Mouse (Mus musculus) bone marrow, adult 2 months (tissue): Measurements from ENCODE around the gene Car9.

Experiments used
- CTCF ChIP-seq: fragments of 200-500 bp; IDR thresholded peaks from 2 replicates; pipeline ENCODE4 v1.5.1; 2011; ENCODE audit warnings: low read length, control low read depth; ENCODE audit not compliant: control insufficient read depth, insufficient read depth
- POLR2A ChIP-seq: fragments of 200-500 bp; IDR thresholded peaks from 2 replicates; pipeline ENCODE4 v1.6.1; 2011; ENCODE audit warnings: low read depth, mild to moderate bottlenecking, control low read depth, low read length, borderline replicate concordance; ENCODE audit not compliant: control insufficient read depth

DNA sequence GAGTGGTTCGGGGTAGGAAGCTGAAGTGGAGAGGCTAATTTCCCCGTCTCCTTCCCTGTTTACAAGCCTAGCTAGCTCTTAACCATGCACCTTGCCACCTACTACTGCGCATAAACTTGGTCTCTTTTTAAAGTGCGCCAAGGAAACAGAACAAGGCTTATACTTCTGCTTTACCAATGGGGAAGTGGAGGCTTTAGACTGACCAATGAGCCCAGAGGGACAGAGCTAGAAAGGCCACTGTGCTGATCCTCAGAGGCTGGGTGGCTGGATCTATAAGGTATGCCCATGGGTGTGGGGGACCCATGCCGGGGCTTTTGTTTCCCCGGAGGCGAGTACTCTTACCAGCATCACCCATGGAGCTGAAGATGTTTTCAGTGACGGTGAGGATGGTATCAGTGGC is 40.4 kb downstream of the Car9 start:
- TF ChIP-seq CTCF (no peak), POLR2A (no peak)
